Mouse (Mus musculus): Measurements from ENCODE around the gene D130043K22Rik.

The D130043K22Rik gene

DNA sequence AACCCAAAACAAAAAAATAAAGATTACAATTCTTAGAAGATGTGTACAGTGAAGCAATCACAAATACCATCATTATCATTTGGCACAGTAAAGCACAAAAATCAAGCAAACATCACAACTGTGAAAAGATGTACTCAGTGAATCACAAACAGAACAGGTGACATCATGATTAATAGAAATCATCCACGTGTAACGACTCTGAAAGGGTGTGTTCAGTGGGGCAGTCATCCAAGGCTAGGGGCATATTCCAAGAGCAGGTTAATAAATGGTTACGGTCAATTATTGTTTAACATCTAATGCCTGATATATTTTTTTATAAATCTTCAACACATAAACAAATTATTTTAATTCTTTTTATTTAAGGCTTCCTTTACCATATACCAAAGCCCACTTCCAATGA is 47.6 kb downstream of the D130043K22Rik start:
- DNase-seq (ENCODE audit: low read depth, low spot score), result no peak

DNA sequence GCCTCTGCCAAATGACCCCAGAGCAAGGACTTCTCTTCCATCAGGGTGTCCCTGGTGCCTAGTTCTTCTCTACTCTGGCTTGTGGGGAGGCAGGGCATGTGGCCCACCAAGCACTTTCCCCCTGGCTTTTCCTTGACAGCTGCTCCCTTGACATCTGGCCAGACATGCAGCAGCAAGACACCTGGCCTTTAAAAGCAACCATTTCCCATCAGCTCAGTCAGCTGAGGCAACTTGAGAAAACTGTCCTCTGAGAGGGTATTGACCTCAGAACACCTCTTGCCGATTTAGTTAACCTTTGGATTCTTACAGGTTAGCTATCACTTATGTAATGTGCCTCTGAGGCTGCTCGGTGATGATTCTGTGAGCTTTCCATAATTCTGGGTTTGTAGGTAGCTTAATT is 48.9 kb downstream of the D130043K22Rik start:
- no peak for DNase-seq (ENCODE audit: low read depth, low spot score)

DNA sequence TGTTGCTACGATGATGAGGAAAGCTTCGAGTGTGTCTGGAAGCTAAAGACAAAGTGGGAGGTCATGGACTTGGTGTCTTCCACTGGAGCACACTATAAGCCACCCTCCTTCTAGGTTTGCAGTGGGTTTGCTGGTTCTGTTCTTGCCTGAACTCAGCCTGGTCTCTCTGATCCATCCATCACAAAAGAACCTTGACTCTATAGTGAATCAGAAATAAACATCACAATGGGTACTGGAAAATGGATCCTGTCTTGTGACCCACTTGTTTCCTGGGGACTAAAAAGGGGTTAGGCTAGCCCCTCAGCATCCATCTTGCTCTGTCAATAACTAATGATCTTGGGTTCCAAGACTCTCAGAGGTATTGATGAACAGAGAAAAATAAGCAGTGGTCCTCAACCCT is 57.0 kb downstream of the D130043K22Rik start:
- DNase-seq (ENCODE audit: low read depth, low spot score), result peak; percentile 58

DNA sequence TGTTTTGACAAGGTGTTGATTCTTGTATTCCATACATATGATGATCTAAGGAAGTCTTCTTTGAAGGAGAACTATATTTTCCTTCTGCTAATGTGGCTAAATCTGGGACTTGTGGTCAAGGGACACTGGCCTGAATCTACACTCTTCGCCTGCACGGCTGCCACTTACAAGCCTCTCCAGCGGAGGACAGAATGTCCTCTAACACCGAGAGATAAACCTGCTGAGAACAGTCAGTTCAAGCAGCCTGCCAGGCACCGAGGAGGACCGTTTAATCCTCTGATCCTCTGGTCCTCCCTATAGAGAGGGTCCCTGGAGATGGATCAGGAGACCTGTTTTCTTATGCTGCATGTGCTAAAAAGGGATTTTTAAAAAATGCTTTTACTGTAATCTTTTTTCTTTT is 58.5 kb downstream of the D130043K22Rik start:
- no peak for DNase-seq (ENCODE audit: low read depth, low spot score)

DNA sequence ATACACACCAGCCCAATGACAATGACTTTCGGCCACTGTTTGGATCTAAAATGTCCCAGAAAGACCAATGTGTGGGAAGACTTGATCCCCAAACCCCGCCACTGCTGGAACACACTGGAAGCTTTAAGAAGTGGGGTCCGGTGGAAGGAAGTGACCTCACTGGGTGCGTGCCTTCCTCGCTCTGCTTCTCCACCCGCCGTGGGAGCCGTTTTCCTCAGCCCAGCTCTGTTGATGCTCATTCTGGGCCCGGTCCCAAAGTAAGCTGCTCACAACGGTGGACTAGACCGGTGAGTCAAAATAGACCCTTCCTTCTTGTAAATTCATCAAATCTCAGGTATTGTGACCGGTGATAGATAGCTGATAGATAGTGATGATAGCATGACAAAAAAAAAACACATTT is 60.5 kb downstream of the D130043K22Rik start:
- no peak for DNase-seq (ENCODE audit: low read depth, low spot score)

DNA sequence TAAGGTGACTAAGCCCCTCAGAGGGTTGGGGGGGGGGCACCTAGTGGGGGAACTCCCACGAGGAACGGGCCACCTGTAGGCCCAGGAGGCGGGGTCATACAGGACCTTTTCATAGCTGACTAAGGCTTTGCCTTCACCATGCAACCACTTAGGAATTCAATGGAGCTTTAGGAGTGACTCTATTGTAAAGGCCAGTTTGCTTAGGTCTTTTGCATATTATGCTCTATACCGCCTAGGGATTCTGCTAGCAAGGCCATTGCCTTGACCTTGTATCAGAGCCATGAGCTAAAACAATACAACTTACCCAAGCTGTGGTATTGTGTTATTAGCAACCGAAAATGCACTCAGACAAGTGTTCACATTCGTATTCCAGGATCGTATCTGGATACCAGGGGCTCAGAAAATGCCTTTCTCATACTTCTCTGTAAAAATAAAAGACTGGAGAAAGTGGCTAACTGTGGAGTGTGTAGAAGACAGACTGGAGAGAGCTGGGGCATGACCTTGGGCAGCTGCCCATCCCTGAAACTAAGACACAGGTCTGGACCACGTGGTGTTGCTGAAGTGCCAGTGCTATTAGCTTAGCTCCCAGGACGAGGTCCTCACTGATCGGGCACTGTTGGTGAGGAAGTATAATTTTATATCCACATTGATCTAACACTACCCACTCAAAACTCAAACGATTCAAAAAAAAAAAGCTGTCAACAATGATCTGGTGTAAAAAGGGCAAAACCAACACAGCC is 62.1 kb downstream of the D130043K22Rik start:
- peak; percentile 70 for DNase-seq (ENCODE audit: low read depth, low spot score)

DNA sequence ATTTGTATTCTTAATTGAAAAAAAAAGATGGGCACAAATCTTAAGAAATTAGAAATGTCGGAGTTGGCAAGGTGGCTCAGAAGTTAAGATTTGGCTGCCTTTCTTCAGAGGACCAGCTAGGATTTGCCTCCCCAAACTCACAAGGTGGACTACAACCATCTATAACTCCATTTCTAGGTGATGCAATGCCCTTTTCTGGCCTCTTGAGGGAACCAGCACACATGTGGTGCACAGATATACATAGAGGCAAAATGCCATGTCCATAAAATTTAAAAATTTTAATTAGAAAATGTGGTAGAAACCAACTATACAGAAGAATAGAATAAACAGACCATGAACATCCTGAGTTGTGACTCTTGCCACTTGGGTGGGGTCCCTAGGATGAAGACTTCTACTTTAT is 64.2 kb downstream of the D130043K22Rik start:
- no peak for DNase-seq (ENCODE audit: low read depth, low spot score)

DNA sequence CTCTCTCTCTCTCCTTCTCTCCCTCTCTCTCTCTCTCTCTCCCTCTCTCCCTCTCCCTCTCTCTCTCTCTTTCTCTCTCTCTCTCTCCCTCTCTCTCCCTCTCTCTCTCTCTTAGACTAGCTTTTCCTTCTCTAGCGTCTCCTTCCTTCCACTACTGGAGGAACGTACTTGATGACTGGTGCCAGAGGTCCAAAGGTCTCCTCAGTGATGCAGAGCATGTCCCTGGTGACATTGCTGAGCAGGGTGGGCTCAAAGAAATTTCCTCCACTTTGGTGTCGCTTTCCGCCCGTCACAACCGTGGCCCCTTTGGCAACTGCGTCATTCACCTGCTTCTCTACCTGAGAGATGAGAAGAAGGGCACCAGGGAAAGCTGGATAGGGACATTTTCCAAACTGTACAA is 68.6 kb downstream of the D130043K22Rik start:
- no peak for DNase-seq (ENCODE audit: low read depth, low spot score)

DNA sequence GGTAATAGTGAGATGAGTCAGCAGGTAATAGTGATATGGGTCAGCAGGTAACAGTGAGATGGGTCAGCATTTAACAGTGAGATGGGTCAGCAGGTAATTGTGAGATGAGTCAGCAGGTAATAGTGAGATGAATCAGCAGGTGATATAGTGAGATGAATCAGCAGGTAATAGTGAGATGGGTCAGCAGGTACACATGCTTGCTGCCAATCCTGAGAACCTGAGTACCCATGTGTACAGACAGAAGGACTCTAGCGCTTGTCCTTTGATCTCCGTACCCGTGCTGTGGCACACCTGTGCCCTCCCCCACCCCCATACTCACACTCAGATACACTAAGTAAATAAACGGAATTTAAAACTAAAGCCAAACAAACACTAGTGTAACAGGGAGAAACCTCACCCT is 70.0 kb downstream of the D130043K22Rik start:
- no peak for DNase-seq (ENCODE audit: low read depth, low spot score)

DNA sequence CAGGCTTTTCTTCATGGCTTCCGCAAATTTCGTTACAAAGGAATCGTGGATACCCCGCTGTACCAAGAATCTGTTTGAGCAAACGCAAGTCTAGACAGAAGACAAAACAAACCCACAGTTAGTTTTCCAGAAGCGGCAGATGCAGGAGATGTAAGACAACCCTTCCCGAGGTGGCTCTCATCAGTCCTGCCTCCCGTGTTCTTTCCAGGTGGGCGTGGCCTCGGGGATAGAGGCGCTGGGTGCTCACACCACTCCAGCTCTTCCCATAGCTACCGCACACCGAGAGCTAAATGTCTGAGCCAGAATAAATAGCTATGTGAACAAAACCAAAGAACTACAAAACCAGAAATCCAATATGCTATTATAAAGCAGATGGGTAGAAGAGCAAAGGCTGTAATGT is 70.9 kb downstream of the D130043K22Rik start:
- DNase-seq (ENCODE audit: low read depth, low spot score), result peak; percentile 64

DNA sequence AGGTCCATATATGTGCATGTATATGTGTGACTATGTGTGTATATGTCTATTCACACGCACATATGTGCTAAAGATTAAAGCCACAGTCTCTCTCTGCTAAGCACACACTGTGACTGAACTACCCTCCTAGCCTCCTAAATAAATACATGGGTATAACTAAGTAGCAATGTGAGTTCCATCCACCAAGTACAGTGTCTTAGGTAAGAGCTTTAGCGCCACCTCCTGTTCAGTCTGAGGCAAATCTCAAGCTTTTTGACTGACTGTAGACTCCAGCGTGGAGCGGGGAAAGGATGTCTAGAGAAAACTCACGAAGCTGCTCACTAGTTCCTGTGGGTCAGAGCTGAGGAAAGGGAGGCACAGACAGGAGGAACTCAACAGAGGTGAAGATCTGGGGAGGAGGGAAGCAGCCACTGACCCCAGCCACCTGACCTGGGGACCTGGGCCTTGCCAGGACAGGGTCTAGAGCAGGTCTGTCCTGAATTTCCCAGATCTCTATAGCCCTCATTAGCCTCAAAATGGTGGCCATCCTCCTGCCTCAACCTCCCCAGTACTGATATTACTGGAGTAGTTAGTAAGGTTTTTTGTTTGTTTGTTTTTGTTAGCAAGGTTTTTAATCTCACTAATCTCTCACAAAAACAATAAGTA is 75.5 kb downstream of the D130043K22Rik start:
- DNase-seq (ENCODE audit: low read depth, low spot score), result peak; percentile 81

DNA sequence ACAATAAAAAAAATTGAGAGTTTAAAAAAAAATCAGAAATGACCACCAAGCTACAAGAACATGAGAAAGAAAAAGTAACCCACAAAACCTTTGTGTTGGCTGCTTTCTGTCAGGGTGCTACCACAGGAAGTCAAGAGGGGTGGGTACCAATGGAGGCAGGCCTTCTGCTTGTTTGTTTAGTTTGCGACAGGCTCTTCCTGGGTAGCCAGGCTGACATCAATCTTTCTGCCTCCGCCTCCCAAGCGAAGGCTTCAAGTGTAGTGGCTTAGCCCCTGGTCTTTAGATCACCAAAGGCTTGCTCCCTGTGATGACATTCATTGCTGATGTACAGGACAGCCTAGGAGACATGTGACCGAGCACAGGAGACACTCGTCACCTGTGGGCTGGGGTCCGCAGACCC is 76.3 kb downstream of the D130043K22Rik start:
- DNase-seq (ENCODE audit: low read depth, low spot score), result no peak

DNA sequence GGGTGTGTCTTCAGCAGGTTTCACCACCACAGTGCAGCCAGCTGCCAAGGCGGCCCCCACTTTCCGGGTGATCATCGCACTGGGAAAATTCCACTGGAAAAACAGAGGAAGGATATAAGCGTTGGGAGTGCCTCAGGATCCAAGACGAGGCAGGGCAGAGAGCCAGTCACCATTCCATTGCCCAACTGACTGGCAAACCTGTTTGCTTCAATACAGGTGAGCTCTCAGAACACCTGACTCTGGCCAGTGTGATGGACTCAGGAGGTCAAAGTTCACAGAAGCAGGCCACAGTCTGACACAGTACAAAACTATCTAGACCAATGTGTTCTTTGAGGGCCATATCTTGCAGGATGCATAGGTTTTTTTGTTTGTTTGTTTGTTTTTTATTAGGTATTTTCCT is 79.1 kb downstream of the D130043K22Rik start:
- no peak for DNase-seq (ENCODE audit: low read depth, low spot score)

DNA sequence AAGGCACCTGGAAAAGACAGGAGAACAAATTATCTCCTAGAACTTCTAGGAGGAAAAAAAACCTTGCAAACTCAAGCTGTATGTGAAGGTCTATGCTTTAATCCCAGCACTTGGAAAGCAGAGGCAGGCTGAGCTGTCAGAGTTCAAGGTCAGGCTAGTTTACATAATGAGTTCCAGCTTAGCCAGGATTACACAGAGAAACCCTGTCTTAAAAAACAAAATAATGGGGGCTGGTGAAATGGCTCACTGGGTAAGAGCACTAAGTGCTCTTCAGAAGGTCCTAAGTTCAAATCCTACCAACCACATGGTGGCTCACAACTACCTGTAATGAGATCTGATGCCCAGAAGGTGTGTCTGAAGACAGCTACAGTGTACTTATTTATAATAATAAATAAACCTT is 85.7 kb downstream of the D130043K22Rik start:
- DNase-seq (ENCODE audit: low read depth, low spot score), result no peak

DNA sequence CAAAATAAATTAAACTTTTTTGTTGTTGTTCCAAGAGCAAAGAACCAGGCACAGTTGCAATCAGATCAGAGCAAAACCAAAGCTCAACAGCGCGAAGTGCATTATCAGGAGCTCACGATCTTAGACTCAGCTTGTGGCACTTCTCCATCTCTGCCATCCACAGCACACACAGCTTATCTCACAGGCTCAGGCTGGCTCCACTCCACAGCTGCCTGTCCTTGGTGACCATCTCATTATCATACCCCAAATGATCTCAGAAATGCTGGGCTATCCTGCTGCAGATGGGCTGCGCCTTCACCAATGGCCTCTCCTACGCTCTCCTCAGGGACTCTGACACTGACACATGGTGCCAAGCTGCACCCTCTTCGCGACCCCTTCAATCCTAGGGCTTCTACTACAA is 88.3 kb downstream of the D130043K22Rik start:
- no peak for DNase-seq (ENCODE audit: low read depth, low spot score)

DNA sequence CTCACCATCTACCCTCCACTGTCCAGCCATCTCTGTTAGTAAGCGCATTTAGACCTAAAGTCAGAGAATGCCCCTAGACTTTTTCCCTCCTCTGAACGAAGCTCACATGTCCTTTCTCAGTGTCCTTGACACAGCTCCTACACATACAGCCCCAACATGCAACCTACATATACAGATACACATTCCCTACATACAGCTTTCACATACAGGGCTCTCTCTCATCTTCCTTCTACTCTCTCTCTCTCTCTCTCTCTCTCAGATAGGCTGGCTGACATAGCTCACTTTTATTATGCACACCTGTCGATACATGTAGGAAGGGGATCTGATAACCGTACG is 91.8 kb downstream of the D130043K22Rik start:
- DNase-seq (ENCODE audit: low read depth, low spot score), result no peak

DNA sequence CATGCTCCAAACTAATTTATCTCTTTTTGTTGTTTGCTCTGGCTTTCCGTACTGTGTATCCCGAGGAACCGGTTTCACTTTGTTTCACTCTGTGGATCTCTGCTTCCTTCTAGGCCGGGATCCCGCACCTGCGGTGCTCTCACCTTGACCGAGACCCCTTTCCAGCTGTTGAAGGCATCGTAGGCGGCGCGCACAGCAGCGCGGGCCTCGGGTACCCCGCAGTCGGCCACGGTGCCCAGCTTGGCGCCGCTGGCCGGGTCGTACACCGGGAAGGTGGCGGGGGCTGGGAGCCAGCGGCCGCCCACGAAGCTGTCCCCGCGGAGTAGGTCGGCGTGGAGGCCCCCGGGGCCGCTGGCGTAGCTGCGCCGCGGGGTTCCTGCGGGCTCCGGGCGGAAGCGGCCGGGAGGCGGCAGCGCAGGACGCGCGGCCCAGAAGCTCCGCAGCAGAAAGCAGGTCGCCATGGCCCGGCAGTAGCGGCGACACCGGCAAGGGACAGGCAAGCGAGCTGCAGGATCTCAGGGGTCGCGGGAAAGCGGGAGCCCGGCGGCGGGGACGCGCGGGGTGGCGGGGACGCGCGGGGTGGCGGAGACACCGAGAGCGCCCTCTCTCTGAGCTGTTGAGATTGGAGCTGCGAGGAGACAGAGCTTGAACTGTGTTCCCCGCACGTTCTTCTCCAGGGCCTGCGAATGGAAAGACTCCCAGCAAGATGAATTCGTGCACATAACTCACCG is 92.3 kb downstream of the D130043K22Rik start, which contains the start of gene Aldh5a1:
Aldh5a1 (minus strand) TSS at position 554 of the 731 bp plus-strand sequence.
- peak; percentile 81 for DNase-seq (ENCODE audit: low read depth, low spot score)

DNA sequence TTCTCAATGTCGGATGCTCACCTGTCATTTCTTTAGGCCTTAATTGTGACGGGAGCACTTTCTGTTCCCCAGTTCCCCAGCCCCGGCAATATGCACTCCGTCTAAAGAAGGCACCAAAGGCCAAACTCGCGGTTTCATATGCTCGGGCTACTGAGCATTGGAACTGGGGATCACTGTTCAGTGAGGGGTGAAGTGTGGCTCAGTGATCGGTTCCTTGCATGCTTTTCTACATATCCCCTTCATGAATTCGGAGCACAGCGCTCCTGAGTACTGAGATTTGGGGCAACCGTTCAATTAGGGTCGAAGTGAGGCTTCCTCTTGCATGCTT is 92.9 kb downstream of the D130043K22Rik start:
- no peak for DNase-seq (ENCODE audit: low read depth, low spot score)

DNA sequence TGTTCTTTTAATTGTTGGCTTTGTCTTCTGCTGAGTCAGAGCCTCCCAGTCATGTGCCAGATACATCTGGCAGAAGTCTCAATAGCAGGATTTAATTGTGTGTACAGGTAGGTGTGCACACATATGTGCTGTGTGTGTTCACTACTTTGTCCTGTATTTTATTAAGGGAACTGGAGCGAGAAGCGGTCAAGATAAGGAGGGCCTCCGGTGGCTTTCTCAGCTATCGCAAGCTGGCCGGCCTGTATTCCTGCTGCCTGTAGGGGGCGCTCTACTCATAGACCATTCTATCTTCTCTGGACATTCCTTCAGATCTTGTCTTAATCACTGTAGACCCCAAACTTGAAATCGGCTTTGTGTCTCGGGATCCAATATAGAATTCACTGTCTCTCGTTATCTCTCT is 93.7 kb downstream of the D130043K22Rik start:
- DNase-seq (ENCODE audit: low read depth, low spot score), result peak; percentile 83

DNA sequence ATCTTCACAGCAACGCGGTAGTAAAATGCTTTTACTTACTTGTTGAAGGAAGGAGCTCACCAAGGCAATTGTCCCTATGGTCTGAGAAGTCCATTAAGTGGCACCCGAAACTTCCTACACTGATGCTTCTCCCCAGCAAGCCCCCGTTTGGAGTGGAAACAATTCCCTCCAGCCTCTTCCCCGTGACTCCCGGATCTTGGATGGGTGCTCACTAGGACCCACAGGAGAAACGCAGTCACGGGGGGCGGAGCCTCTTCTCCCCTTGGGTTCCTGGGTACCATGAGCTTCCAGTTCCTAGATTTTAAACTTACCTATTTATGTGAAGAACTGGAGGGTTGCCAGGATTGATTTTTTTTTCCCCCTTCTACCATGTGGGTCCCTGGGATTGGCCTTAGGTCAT is 94.5 kb downstream of the D130043K22Rik start:
- no peak for DNase-seq (ENCODE audit: low read depth, low spot score)

DNA sequence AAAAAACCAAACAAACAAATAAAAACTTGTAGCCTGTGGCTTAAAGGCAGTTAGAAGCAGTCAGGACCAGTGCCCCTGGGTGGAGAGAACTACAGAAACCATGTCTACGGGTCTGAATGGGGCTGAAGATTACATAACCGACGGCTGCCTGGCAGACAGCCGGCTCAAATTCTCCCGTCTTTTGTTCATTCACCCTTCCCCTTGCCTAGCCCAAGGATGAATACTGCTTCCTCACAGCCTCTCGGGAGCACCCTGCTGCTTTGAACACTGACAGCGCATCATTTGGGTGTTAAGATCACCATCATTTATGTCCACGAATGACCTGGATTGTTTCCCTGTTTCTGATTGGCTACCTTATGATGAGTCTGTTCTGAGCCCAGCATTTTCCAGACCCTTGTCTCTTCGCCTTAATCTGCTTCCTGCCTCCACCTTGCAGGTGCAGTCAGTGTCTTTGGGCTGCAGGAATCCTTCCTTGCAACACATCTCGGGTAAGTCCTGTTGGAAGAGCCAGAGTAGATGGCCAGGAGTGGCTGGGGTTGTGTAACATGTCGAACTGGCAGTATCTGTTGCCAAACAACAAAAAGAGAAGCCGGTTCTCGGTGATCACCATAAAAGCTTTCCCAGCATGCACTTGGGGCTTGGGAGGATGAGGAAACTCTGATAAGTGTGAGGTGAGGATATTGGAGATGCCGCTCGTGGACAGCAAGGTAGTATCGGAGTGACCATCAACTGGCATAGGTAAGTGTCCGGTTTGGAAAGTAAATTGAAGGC is 97.8 kb downstream of the D130043K22Rik start, which contains the start of gene Gpld1:
Gpld1 (plus strand) TSS at position 641 of the 771 bp plus-strand sequence.
- peak; percentile 62 for DNase-seq (ENCODE audit: low read depth, low spot score)

DNA sequence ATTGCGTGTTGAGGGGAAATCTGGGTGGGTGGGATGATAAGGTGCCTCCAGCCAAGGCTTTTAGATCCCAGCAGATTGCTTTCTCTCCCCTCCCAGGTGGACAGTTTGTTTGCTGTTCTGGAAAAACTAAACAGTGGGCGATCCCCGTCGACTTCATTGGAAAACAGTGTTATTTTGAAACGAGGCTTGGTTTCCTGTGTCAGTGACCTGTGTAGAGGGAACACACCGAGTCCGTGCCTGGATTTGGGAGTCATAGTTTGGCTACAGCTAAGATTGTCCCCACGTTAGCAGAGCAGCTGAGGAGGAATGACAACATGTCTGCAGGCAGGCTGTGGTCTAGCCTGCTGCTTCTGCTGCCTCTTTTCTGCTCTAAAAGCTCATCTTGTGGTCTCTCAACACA is 98.4 kb downstream of the D130043K22Rik start:
- no peak for DNase-seq (ENCODE audit: low read depth, low spot score)

All from ZHBTc4 (cell line).